Mouse (Mus musculus): Measurements from ENCODE around the gene Plscr2.

Gene Plscr2

GRCm38 (mm10) chr9:92275486-92276207, at the start of gene Plscr2:
Gene Plscr2, plus strand, starts transcription at chr9:92275602.
- CTCF ChIA-PET = no interaction called here
- POLR2A ChIA-PET = interaction anchor here in 3 of 4 experiments (0.8 to 1.8 kb wide), 7 partner anchors 13 to 25 kb away, joined by 3 to 8 read pairs (median 4); partner anchors contain the start of gene Plscr1 (in 1 of the 3)

GRCm38 (mm10) chr9:92226127-92226655, 49.2 kb upstream of the Plscr2 start:
- CTCF ChIA-PET = no interaction called here
- POLR2A ChIA-PET = no interaction called here

- ChIA-PET CTCF (no interaction called here), POLR2A (no interaction called here)
Measured at GRCm38 (mm10) chr9:92226795-92227194, 48.6 kb upstream of the Plscr2 start.

GRCm38 (mm10) chr9:92228867-92229832, 46.3 kb upstream of the Plscr2 start:
- ChIA-PET CTCF (interaction anchor here in 1 of 4 experiments (0.6 kb wide), 1 partner anchor 149 kb away, joined by 4 read pairs; no protein-coding TSS in a partner anchor), POLR2A (interaction anchor here in 3 of 4 experiments (0.6 to 1.4 kb wide), 4 partner anchors 21 to 32 kb away, joined by 3 to 6 read pairs (median 3); partner anchors contain the start of gene Plscr1 (in 1 of the 3))

- ChIA-PET POLR2A (interaction anchor here in 3 of 4 experiments (0.6 to 1.2 kb wide), 6 partner anchors 20 to 479 kb away, joined by 3 read pairs; partner anchors contain the start of gene Plscr1 (in 1 of the 3)), CTCF (interaction anchor here in 1 of 4 experiments (0.6 kb wide), 1 partner anchor 22 kb away, joined by 16 read pairs; no protein-coding TSS in a partner anchor)
Measured at GRCm38 (mm10) chr9:92229833-92230205, 45.6 kb upstream of the Plscr2 start.

GRCm38 (mm10) chr9:92234901-92235458, 40.4 kb upstream of the Plscr2 start:
- POLR2A ChIA-PET = no interaction called here
- CTCF ChIA-PET = no interaction called here

DNA sequence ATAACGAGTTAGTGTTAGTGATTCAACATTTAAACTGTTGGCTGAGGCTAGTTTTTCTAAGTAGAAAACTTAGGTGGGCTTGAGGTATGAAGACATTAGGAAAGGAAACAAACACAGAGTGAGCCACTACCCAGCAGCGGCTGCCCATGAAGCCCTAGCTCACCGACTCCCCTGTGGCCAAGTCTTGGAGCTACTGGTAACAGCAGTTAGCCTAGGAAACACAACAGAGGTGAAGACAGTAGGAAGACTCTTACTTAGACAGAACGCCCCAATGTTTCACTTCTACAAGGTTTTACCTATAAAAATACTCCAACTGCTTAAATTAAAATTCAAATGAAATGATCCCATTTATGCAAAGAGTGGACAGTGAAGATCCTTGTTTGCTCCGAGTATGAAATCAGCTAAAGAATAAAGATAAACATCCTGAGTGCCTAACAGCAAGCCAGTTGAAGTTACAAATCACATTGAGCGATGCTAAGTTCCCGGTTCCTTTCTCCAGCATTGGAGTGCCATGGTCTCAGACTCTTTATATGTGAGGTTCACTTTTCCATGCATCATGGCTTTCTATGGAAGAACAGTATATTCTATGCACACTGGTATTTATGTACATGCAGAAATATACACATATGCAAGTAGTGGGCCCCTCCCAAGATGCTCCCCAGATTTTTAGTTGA, 26.5 kb upstream of the Plscr2 start:
- ChIA-PET CTCF (interaction anchor here in 1 of 4 experiments (0.6 kb wide), 1 partner anchor 436 kb away, joined by 3 read pairs; no protein-coding TSS in a partner anchor), POLR2A (interaction anchor here in 3 of 4 experiments (1.0 to 5.8 kb wide), 6 partner anchors 10 to 22 kb away, joined by 4 to 92 read pairs (median 14); no protein-coding TSS in a partner anchor)

DNA sequence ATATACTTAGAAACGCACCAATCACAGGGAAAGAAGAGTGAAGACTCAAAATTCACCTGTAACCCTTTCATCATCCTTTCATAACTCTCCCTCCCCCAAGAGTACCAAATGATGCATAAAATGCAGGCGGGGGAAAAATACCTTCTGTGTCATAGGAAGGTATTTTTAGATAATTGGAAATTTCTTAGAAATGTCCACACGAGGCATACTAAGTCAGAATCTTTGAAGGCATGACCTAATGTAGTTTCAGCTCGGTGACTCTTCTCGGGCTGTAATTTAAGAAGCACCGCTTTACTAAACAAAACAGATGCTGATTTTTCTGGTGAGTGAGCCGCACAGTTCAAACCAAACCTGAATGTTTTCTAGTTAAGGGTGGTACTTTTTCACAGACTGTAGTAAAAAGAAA, 26.0 kb upstream of the Plscr2 start, which contains the start of gene Plscr1:
Plscr1 (plus strand) TSS at position 304 of the 406 bp plus-strand sequence.
- ChIA-PET POLR2A (interaction anchor here in 3 of 4 experiments (0.6 to 5.8 kb wide), 18 partner anchors 10 to 293 kb away, joined by 3 to 92 read pairs (median 7); partner anchors contain the start of genes Plscr2 (in 2 of the 3) and Plod2 (in 1 of the 3)), CTCF (no interaction called here)

- POLR2A ChIA-PET = interaction anchor here (0.6 to 5.8 kb wide), 32 partner anchors 9 to 295 kb away, joined by 3 to 92 read pairs (median 6); partner anchors contain the start of genes Plscr2 (in 3 of the 4), Plscr4 (in 2 of the 4) and Plod2 (in 1 of the 4)
- CTCF ChIA-PET = no interaction called here
Measured at GRCm38 (mm10) chr9:92249987-92250772, 25.2 kb upstream of the Plscr2 start.

GRCm38 (mm10) chr9:92252718-92253117, 22.7 kb upstream of the Plscr2 start:
- CTCF ChIA-PET = no interaction called here
- POLR2A ChIA-PET = interaction anchor here in 2 of 4 experiments (1.3 to 5.8 kb wide), 3 partner anchors 8 to 23 kb away, joined by 4 to 92 read pairs (median 18); partner anchors contain the start of gene Plscr2 (in 1 of the 2)

- ChIA-PET CTCF (no interaction called here), POLR2A (interaction anchor here in 3 of 4 experiments (0.5 to 5.8 kb wide), 5 partner anchors 7 to 288 kb away, joined by 3 to 92 read pairs (median 4); partner anchors contain the start of genes Plod2 (in 1 of the 3) and Plscr2 (in 1 of the 3))
Measured at GRCm38 (mm10) chr9:92253585-92254321, 21.6 kb upstream of the Plscr2 start.

DNA sequence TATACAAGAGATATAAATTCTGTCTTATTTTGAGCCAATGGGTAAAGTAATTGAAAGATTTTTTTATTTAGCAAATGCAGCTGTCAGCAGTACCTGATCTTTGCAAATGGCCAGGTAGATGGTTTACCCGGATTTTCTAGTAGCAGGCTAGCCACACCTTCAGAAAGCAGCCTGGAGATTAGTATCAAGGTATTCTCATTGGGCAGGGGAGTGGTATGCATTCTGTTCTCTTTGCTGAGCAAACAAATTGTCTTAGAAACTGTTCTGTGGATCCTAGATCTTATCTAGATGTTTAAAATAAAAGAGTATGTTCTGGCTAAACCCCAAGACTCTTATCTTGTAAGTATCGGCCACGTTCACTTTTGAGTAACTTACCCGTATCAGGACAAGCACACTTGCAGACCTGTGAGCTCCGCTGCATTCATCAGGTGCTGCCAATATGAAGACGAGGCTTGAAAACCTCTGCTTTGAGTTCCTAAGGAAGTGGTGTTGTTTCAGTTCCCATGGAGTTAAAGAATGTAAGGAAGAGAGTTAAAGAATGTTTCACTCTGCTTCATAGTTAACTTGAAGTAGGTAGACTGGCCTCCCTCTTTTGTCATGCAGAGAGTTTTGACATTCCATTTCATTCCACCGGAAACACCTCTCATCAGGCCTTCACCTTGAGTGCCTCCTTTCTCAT, 14.8 kb upstream of the Plscr2 start:
- POLR2A ChIA-PET = interaction anchor here (0.6 to 5.5 kb wide), 17 partner anchors 10 to 197 kb away, joined by 3 to 92 read pairs (median 5); partner anchors contain the start of genes Plscr1 (in 3 of the 4), Plscr2 (in 2 of the 4) and Plscr4 (in 1 of the 4)

GRCm38 (mm10) chr9:92265719-92266118, 9.7 kb upstream of the Plscr2 start:
- ChIA-PET POLR2A (interaction anchor here in 1 of 4 experiments (2.5 kb wide), 1 partner anchor 15 kb away, joined by 11 read pairs; the partner anchor contains the start of gene Plscr1), CTCF (no interaction called here)

More for the DNA sequence above, 14.8 kb upstream of the Plscr2 start:
- CTCF ChIA-PET = no interaction called here

DNA sequence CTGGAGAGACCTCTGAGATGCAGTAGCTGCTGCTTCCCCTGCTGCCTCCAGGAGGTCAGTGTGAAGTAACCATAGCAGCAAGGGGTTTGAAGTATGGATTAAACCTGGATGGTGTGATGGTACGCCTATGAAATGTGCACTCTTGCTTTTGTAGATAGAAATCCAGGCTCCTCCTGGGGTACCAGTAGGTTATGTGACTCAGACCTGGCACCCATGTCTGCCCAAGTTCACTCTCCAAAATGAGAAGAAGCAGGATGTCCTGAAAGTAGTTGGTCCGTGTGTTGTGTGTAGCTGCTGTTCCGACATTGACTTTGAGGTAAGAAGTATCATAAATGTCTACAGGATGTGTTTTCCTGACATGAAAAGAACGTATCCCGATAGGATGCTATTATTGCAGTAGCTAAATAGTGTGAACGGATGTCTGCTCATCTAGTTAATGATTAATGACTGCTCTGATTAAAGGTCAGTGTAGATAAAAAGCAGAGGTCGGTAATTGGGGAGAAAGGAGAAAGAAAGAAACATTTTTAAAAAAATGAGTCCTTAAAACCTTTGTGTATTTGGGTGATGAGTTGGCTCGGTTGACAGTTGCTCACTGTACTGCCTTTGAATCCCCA, 8.7 kb upstream of the Plscr2 start:
- CTCF ChIA-PET = no interaction called here
- POLR2A ChIA-PET = interaction anchor here in 1 of 4 experiments (2.5 kb wide), 1 partner anchor 16 kb away, joined by 11 read pairs; the partner anchor contains the start of gene Plscr1

GRCm38 (mm10) chr9:92267732-92268131, 7.7 kb upstream of the Plscr2 start:
- ChIA-PET POLR2A (interaction anchor here in 1 of 4 experiments (1.0 to 2.5 kb wide), 3 partner anchors 14 to 17 kb away, joined by 3 to 11 read pairs (median 7); partner anchors contain the start of gene Plscr1), CTCF (no interaction called here)
